Mouse (Mus musculus) cerebellum, postnatal 36 days (tissue): ENCODE measurements around the gene Bet1.

ENCODE experiments used
- DNase-seq, 2 experiments: peaks; one replicate each; pipeline ENCODE4 v3.0.0; 2021 to 2022; ENCODE audit warnings: mixed read lengths in 2 of 2

Gene Bet1

GRCm38 (mm10) chr6:4086663-4087454 lies at the start of gene Bet1:
TSS of gene Bet1 (minus strand) at chr6:4086972.
- DNase-seq, result peak; percentile 79 to 84

GRCm38 (mm10) chr6:4132239-4132638 lies 45.5 kb upstream of the Bet1 start:
- no peak for DNase-seq

GRCm38 (mm10) chr6:4131149-4131548 lies 44.4 kb upstream of the Bet1 start:
- DNase-seq, result no peak

- DNase-seq, result no peak
Measured at GRCm38 (mm10) chr6:4118611-4119010, 31.8 kb upstream of the Bet1 start.

- no peak for DNase-seq
Measured at GRCm38 (mm10) chr6:4090423-4090822, 3.7 kb upstream of the Bet1 start.

GRCm38 (mm10) chr6:4072281-4072680 lies 14.5 kb downstream of the Bet1 start:
- no peak for DNase-seq

- no peak for DNase-seq
Measured at GRCm38 (mm10) chr6:4069714-4070113, 17.1 kb downstream of the Bet1 start.

- DNase-seq, result no peak
Measured at GRCm38 (mm10) chr6:4054387-4054786, 32.4 kb downstream of the Bet1 start.

- no peak for DNase-seq
Measured at GRCm38 (mm10) chr6:4052843-4053242, 33.9 kb downstream of the Bet1 start.

- no peak for DNase-seq
Measured at GRCm38 (mm10) chr6:4047200-4047599, 39.6 kb downstream of the Bet1 start.

GRCm38 (mm10) chr6:4041821-4042220 lies 45.0 kb downstream of the Bet1 start:
- no peak for DNase-seq

GRCm38 (mm10) chr6:4030956-4031355 lies 55.8 kb downstream of the Bet1 start:
- DNase-seq, result no peak
